Mouse (Mus musculus) left cerebral cortex, postnatal 10 days (tissue): ENCODE results near the gene Vmn1r160. TPM values are rescaled to one million over a fixed set of nuclear protein-coding genes. Genes with fewer than 3 reads are reported as not detected.
"Not testable (repeated sequence)": the region's sequence is repeated elsewhere in the genome, so short reads cannot be mapped to it uniquely, and the experiment has no call there.

Source experiments
- DNase-seq, 2 experiments: peaks; one replicate each; pipeline ENCODE4 v3.0.0; 2021 to 2022; ENCODE audit warnings: low spot score in 2 of 2, mixed read lengths in 1 of 2; ENCODE audit errors: extremely low spot score in 1 of 2
- intact Hi-C: fragments of 180-260 bp; cut with DNase I; formaldehyde crosslinking; loops from one replicate; pipeline ENCODE4 v1.15.1; 2025
- total RNA-seq, 2 experiments: library from RNA; stranded (reverse); gene quantifications; 2 replicates each; pipeline ENCODE4 v1.2.3; 2021

The Vmn1r160 gene
- total RNA-seq = not detected

GRCm38 (mm10) chr7:22870924-22871323 lies at the start of gene Vmn1r160:
Gene Vmn1r160, plus strand, starts transcription at chr7:22871224.
- DNase-seq, intact Hi-C loops: not testable (repeated sequence)

- intact Hi-C loops, DNase-seq: not testable (repeated sequence)
Measured at GRCm38 (mm10) chr7:22843505-22843904, 27.5 kb upstream of the Vmn1r160 start, which contains the start of gene Vmn1r159. Gene Vmn1r159, minus strand, starts transcription at chr7:22843605.

Other genes starting within 250 kb of the Vmn1r160 start
- gene Vmn1r155, start 213.2 kb upstream of the Vmn1r160 start, total RNA-seq = not detected
- not detected for gene Gm8693, start 178.9 kb upstream of the Vmn1r160 start, total RNA-seq
- not detected for gene Gm4567, start 151.5 kb upstream of the Vmn1r160 start, total RNA-seq
- not detected for gene Vmn1r157, start 109.5 kb upstream of the Vmn1r160 start, total RNA-seq
- not detected for gene Vmn1r158, start 80.4 kb upstream of the Vmn1r160 start, total RNA-seq
- not detected for gene Vmn1r159, start 27.6 kb upstream of the Vmn1r160 start, total RNA-seq
- gene Gm4214, start 113.4 kb downstream of the Vmn1r160 start, total RNA-seq = not detected
- not detected for gene Gm4216, start 148.7 kb downstream of the Vmn1r160 start, total RNA-seq
- gene Vmn1r163, start 184.3 kb downstream of the Vmn1r160 start, total RNA-seq = not detected
- not detected for gene Gm8720, start 196.2 kb downstream of the Vmn1r160 start, total RNA-seq